Mouse (Mus musculus) liver, embryonic 14.5 days (tissue): ENCODE data around the gene Exoc6b. TPM values are rescaled to one million over a fixed set of nuclear protein-coding genes. Genes with fewer than 3 reads are reported as not detected.

Source experiments
- ATAC-seq: fragments of 200-750 bp; cut with Nextera tagmentation; 2 replicates; pipeline ENCODE4 v1.8.0; 2017; ENCODE audit warnings: moderate number of reproducible peaks, mild to moderate bottlenecking, moderate library complexity; ENCODE audit not compliant: insufficient read depth
- DNase-seq, 3 experiments: peaks; one replicate each; pipeline ENCODE4 v3.0.0-alpha.2; 2012 to 2013; ENCODE audit warnings: low read depth in 3 of 3, low spot score in 3 of 3
- H3K27ac ChIP-seq: fragments of 300-500 bp; sonication (generic); 2 replicates; pipeline ENCODE4 v1.5.1; 2014; ENCODE audit warnings: moderate library complexity, mild to moderate bottlenecking, control low read depth, inconsistent platforms
- H3K27me3 ChIP-seq: fragments of 300-500 bp; sonication (generic); 2 replicates; pipeline ENCODE4 v1.6.1; 2014; ENCODE audit warnings: mild to moderate bottlenecking, low read length, moderate library complexity; ENCODE audit not compliant: control insufficient read depth, insufficient read depth
- H3K36me3 ChIP-seq: fragments of 300-500 bp; sonication (generic); replicated peaks from 2 replicates; pipeline ENCODE4 v1.6.1; 2014; ENCODE audit warnings: low read depth; ENCODE audit not compliant: control insufficient read depth, insufficient read depth
- H3K4me1 ChIP-seq, 2 experiments: fragments of 200-500 bp in 1 of 2; fragments of 300-500 bp in 1 of 2; sonication (generic) in 1 of 2; replicated peaks; 2 replicates each; pipeline ENCODE4 v1.6.1; 2012 to 2014; ENCODE audit warnings: antibody characterized with exemption in 1 of 2, inconsistent platforms in 1 of 2, low read length in 1 of 2; ENCODE audit not compliant: control insufficient read depth in 2 of 2, insufficient read depth in 2 of 2
- H3K4me2 ChIP-seq: fragments of 300-500 bp; sonication (generic); 2 replicates; pipeline ENCODE4 v1.6.1; 2014; ENCODE audit warnings: low read depth, mild to moderate bottlenecking, control low read depth, moderate library complexity
- H3K4me3 ChIP-seq, 2 experiments: fragments of 200-500 bp in 1 of 2; fragments of 300-500 bp in 1 of 2; sonication (generic) in 1 of 2; 2 replicates each; pipeline ENCODE4 v1.5.1; 2012 to 2014; ENCODE audit warnings: low read depth in 2 of 2, low read length in 2 of 2, mild to moderate bottlenecking in 2 of 2, control low read depth in 1 of 2, inconsistent platforms in 1 of 2, moderate library complexity in 1 of 2; ENCODE audit not compliant: insufficient read depth in 1 of 2
- H3K9ac ChIP-seq: fragments of 300-500 bp; sonication (generic); replicated peaks from 2 replicates; pipeline ENCODE4 v1.6.1; 2014; ENCODE audit warnings: mild to moderate bottlenecking, control low read depth, moderate library complexity
- H3K9me3 ChIP-seq: fragments of 300-500 bp; sonication (generic); 2 replicates; pipeline ENCODE4 v1.6.1; 2016; ENCODE audit warnings: low read length, mixed read lengths; ENCODE audit not compliant: control insufficient read depth
- CTCF ChIP-seq: IDR thresholded peaks from 2 replicates; pipeline ENCODE4 v1.5.1; 2016; ENCODE audit warnings: antibody characterized with exemption, low read depth, control low read depth
- EP300 ChIP-seq: IDR thresholded peaks from 2 replicates; pipeline ENCODE4 v1.6.1; 2016; ENCODE audit warnings: antibody characterized with exemption, low read depth
- WGBS: fragments of 180-500 bp; shearing (Covaris S2); extraction: QIAGEN DNeasy Blood & Tissue Kit; methylation state at CpG from one replicate; pipeline ENCODE4 v1.1.7; 2014; ENCODE audit not compliant: insufficient replicate concordance; 5-methylcytosine and 5-hydroxymethylcytosine counted together
- polyA plus RNA-seq, 2 experiments: library from polyadenylated mRNA; depleted of rRNA in 1 of 2; stranded (reverse) in 1 of 2; unstranded in 1 of 2; fragments of >200 nt; fragmentation: Nextera tagmentation in 1 of 2; extraction: Ambion mirVana in 1 of 2; gene quantifications; 2 replicates each; pipeline versions ENCODE4 v1.2.1 to v1.2.3; 2012 to 2014

Gene Exoc6b
- polyA plus RNA-seq, 2 experiments, result 1.0 to 2.9 TPM

DNA sequence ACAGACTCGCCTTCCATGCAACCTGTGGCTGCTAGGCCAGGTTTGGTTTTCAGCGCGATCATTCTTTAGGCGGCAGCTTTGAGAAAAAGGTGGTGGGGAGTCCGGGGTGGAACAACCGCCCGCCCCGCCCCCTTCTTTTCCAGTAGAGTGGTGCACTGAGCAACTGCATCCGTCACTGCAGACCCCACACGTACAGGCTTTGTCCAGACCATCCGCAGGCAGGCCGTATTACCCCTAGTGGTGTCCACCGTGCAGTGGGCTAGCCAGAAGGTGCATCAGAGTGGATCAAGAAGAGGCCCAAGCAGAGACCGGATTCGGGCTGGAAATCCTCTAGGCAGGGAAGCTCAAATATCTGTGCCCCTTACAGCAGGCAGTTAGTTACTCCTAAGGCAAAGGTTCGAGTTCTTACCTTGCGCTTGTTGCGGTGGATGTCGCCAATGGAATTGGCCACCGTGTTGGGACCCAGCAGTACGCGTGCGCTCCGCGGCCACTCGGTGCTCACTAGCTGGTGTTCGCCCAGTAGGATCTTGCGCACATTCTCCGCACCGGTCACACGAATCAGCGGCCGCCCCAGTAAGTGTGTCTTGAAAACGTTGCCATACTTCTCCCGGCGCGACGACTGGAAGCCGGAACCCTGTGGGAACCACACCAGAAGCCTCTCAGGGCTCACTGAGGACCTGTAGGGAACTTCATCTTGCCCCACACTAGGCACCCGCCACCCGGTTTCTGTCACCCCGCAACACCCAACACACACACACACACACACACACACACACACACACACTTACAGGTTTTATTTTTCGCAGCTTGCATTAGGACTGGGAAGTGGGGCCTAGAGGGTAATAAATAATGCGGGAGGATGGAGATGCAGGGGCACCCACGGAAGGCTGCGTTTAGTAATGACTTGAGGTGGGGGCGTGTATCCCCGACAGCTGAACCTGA, 485.2 kb downstream of the Exoc6b start:
- H3K9ac ChIP-seq, result no peak overlapping the region
- no peaks in the 10 kb centered on the region for H3K36me3 ChIP-seq
- H3K27me3 ChIP-seq, result peaks cover 79% of the 10 kb centered on the region
- 0 out of 4 replicates have a peak, but pooled peaks cover 0 to 2% of the 10 kb centered on the region in 2 experiments for H3K4me1 ChIP-seq
- DNase-seq (no peak), ATAC-seq (no peak)
- H3K27ac ChIP-seq, result no peak overlapping the region
- no peak for TF ChIP-seq EP300
- no peak for TF ChIP-seq CTCF
- peak overlapping the region; percentile 30 for H3K4me2 ChIP-seq
- H3K9me3 ChIP-seq, result no peaks in the 10 kb centered on the region
- 0 out of 4 replicates have a peak overlapping the region, but pooled peaks of 1 of the 2 experiments have one; percentile 5 for H3K4me3 ChIP-seq
- WGBS, result 2% methylated on average over 48 of the region's 48 CpGs

- peak; percentile 35; the same call in 1 of the 2 replicates for ATAC-seq
- no peak overlapping the region for H3K9ac ChIP-seq
- 1% methylated on average over 26 of the region's 26 CpGs for WGBS
- H3K36me3 ChIP-seq, result no peaks in the 10 kb centered on the region
- H3K27me3 ChIP-seq, result peaks cover 72% of the 10 kb centered on the region
- DNase-seq, result peak in 1 of 3 experiments; percentile 15
- TF ChIP-seq EP300, result no peak
- no peak for TF ChIP-seq CTCF
- H3K4me2 ChIP-seq, result peak overlapping the region; percentile 30
- no peaks in the 10 kb centered on the region for H3K9me3 ChIP-seq
- H3K4me1 ChIP-seq, result 0 out of 4 replicates have a peak, but pooled peaks cover 0 to 2% of the 10 kb centered on the region in 2 experiments
- H3K27ac ChIP-seq, result no peak overlapping the region
- H3K4me3 ChIP-seq, result 0 out of 4 replicates have a peak overlapping the region, but pooled peaks of 1 of the 2 experiments have one; percentile 5
Observed at GRCm38 (mm10) chr6:84583371-84583770, 485.9 kb downstream of the Exoc6b start.

GRCm38 (mm10) chr6:84582826-84583225, 486.5 kb downstream of the Exoc6b start:
- H3K27ac ChIP-seq, result no peak overlapping the region
- no peaks in the 10 kb centered on the region for H3K36me3 ChIP-seq
- H3K4me2 ChIP-seq, result no peak overlapping the region
- H3K9me3 ChIP-seq, result no peaks in the 10 kb centered on the region
- TF ChIP-seq CTCF, result no peak
- no peak for TF ChIP-seq EP300
- DNase-seq, result no peak
- 0 out of 4 replicates have a peak, but pooled peaks cover 0 to 2% of the 10 kb centered on the region in 2 experiments for H3K4me1 ChIP-seq
- no peak overlapping the region for H3K9ac ChIP-seq
- H3K27me3 ChIP-seq, result peaks cover 66% of the 10 kb centered on the region
- WGBS, result 37% methylated on average over 5 of the region's 5 CpGs
- H3K4me3 ChIP-seq, result no peak overlapping the region
- no peak for ATAC-seq

DNA sequence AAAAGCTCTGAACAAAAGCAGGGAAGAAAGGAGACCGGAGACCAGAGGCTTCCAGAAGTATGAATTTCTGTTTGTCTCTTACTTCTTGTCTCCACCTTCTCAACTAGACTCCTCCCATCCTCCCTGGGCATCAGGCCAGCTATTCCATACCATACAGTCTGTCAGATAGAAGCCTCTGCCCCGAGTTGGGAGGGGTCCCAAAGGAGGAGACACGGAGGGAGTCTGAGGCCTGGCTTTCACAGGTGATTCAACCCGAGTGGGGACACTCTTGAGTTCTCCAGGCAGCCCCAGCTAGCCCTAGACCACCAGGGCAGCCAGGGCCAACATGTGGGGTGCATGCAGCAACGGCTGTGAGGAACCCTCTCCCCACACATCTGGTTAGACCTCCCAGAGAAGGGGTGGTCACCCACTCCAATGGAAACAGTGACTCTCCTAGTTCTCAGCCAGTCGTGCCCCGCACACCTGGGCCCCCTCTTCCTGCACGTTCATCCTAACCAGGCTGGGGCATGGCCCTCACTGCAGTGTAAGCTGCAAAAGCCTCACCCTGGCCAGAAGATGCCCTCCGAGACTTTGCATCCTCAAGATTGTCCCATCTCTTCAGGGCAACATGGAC, 487.4 kb downstream of the Exoc6b start:
- DNase-seq, result no peak
- 45% methylated on average over 9 of the region's 9 CpGs for WGBS

More for the DNA sequence above, 487.4 kb downstream of the Exoc6b start:
- H3K27ac ChIP-seq, result no peak overlapping the region
- H3K9ac ChIP-seq, result no peak overlapping the region
- peaks cover 58% of the 10 kb centered on the region for H3K27me3 ChIP-seq
- ATAC-seq, result no peak
- H3K36me3 ChIP-seq, result no peaks in the 10 kb centered on the region
- H3K4me1 ChIP-seq, result 0 out of 4 replicates have a peak, but pooled peaks cover 0 to 2% of the 10 kb centered on the region in 2 experiments
- TF ChIP-seq CTCF, result no peak
- no peak for TF ChIP-seq EP300
- H3K9me3 ChIP-seq, result no peaks in the 10 kb centered on the region
- H3K4me3 ChIP-seq, result no peak overlapping the region
- no peak overlapping the region for H3K4me2 ChIP-seq
